Mouse (Mus musculus) hindbrain, postnatal 0 days (tissue): Measurements from ENCODE around the gene Itga2. TPM values are rescaled to one million over a fixed set of nuclear protein-coding genes. Genes with fewer than 3 reads are reported as not detected.

ENCODE experiments used
- ATAC-seq: fragments of 200-750 bp; cut with Nextera tagmentation; 2 replicates; pipeline ENCODE4 v1.8.0; 2017; ENCODE audit warnings: mild to moderate bottlenecking, moderate TSS enrichment, moderate library complexity
- DNase-seq: peaks from one replicate; pipeline ENCODE4 v3.0.0-alpha.2; 2015; ENCODE audit warnings: low spot score
- H3K27ac ChIP-seq: fragments of 300-500 bp; sonication (generic); 2 replicates; pipeline ENCODE4 v1.5.1; 2014; ENCODE audit warnings: mild to moderate bottlenecking
- H3K27me3 ChIP-seq: fragments of 300-500 bp; sonication (generic); 2 replicates; pipeline ENCODE4 v1.6.1; 2014; ENCODE audit warnings: low read length, mixed read lengths; ENCODE audit not compliant: insufficient read depth
- H3K36me3 ChIP-seq: fragments of 300-500 bp; sonication (generic); 2 replicates; pipeline ENCODE4 v1.6.1; 2014; ENCODE audit warnings: low read length, mixed read lengths; ENCODE audit not compliant: insufficient read depth
- H3K4me1 ChIP-seq: fragments of 300-500 bp; sonication (generic); 2 replicates; pipeline ENCODE4 v1.6.1; 2014; ENCODE audit warnings: antibody characterized with exemption, low read length, mixed read lengths; ENCODE audit not compliant: insufficient read depth
- H3K4me2 ChIP-seq: fragments of 300-500 bp; sonication (generic); 2 replicates; pipeline ENCODE4 v1.6.1; 2014; ENCODE audit warnings: low read depth, mild to moderate bottlenecking, low read length, moderate library complexity, mixed read lengths
- H3K4me3 ChIP-seq: fragments of 300-500 bp; sonication (generic); 2 replicates; pipeline ENCODE4 v1.5.1; 2014; ENCODE audit warnings: low read length
- H3K9ac ChIP-seq: fragments of 300-500 bp; sonication (generic); replicated peaks from 2 replicates; pipeline ENCODE4 v1.6.1; 2014; ENCODE audit warnings: mild to moderate bottlenecking, low read length, moderate library complexity, mixed read lengths
- H3K9me3 ChIP-seq: fragments of 300-500 bp; sonication (generic); 2 replicates; pipeline ENCODE4 v1.6.1; 2016; ENCODE audit warnings: low read length, mixed read lengths
- CTCF ChIP-seq: IDR thresholded peaks from 2 replicates; pipeline ENCODE4 v1.5.1; 2016; ENCODE audit warnings: antibody characterized with exemption, control low read depth, low read depth
- WGBS: fragments of 180-500 bp; shearing (Covaris S2); extraction: QIAGEN DNeasy Blood & Tissue Kit; methylation state at CpG from one replicate; pipeline ENCODE4 v1.1.7; 2014; 5-methylcytosine and 5-hydroxymethylcytosine counted together
- polyA plus RNA-seq: library from polyadenylated mRNA; unstranded; fragments of >200 nt; fragmentation: Nextera tagmentation; extraction: Ambion mirVana; gene quantifications from 2 replicates; pipeline ENCODE4 v1.2.1, GENCODE M21; 2015
- total RNA-seq: library from RNA; depleted of rRNA; stranded (reverse); fragments of >200 nt; gene quantifications from 2 replicates; pipeline ENCODE4 v1.2.3, GENCODE M21; 2014

Itga2 gene
- total and polyA plus RNA-seq, 2 experiments from 2014 or later = 1.3 to 3.6 TPM

DNA sequence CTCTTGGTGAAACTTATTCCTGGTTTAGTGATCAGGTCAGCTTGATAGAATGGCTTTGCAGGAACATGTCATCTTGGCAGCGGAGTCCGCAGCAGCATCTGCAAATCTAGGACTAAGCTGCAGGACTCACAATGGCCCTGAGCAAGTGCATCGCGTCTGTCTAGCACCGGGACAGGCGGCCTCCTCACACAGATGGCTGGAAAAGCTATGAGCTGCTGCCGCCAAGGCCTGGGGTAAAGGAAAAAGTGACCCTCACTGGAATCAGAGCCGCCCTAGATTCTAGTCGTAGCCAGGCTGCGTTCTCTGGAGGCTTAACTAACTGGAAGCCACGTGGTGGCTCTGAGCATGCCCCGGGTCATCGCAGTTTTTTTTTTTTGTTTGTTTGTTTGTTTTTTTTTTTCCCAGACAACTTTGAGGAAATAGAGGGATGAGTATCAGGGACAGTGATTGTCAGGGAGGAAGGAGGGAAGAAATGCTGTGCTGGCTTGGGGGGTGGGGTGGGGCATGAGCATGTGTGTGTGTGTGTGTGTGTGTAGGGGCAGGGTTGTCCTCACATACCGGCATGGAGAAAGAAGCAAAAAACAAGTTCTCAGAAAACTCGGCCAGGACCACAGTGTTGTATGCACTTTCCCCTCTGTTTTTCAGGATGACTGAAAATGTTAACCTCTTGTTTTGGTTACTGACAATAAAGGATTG is 76.2 kb downstream of the Itga2 start:
- Histone ChIP-seq H3K4me3 (no peak overlapping the region), H3K9me3 (no peaks in the 10 kb centered on the region), H3K27me3 (no peaks in the 10 kb centered on the region), H3K36me3 (no peaks in the 10 kb centered on the region), H3K9ac (no peak overlapping the region), H3K4me1 (no peaks in the 10 kb centered on the region), H3K4me2 (peak overlapping the region; percentile 45), H3K27ac (no peak overlapping the region)
- peak; percentile 25 for DNase-seq
- ATAC-seq = peak; percentile 58
- TF ChIP-seq CTCF = no peak
- 13% methylated on average over 15 of the region's 15 CpGs for WGBS

GRCm38 (mm10) chr13:114854428-114854827 is 77.5 kb downstream of the Itga2 start:
- TF ChIP-seq CTCF = no peak
- H3K27me3 ChIP-seq = no peaks in the 10 kb centered on the region
- H3K4me2 ChIP-seq = no peak overlapping the region
- no peaks in the 10 kb centered on the region for H3K4me1 ChIP-seq
- ATAC-seq = no peak
- no peak for DNase-seq
- no peaks in the 10 kb centered on the region for H3K36me3 ChIP-seq
- WGBS = 92% methylated on average over 3 of the region's 3 CpGs
- no peak overlapping the region for H3K4me3 ChIP-seq
- H3K9me3 ChIP-seq = no peaks in the 10 kb centered on the region
- H3K27ac ChIP-seq = no peak overlapping the region
- no peak overlapping the region for H3K9ac ChIP-seq

DNA sequence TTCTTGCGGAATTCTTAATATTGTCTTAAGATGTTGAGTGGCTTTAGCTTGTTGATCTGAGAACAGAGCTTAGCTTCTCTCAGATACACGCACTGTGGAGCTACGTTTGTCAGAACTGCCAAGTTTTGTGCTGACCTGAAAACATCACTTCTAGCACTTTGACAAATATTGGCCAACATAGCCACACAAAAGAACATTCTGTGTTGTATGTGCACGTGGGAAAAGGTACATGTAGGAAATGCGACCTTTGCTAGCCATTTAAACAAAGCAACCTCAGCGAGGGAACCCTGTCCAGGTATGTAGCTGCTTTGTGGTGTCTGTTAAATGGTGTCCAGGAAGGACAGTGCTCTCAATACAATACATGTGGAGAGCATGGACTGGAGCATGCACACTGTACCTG is 77.9 kb downstream of the Itga2 start:
- Histone ChIP-seq H3K27me3 (no peaks in the 10 kb centered on the region), H3K9ac (no peak overlapping the region), H3K4me3 (no peak overlapping the region), H3K36me3 (no peaks in the 10 kb centered on the region), H3K4me2 (no peak overlapping the region), H3K4me1 (no peaks in the 10 kb centered on the region), H3K9me3 (no peaks in the 10 kb centered on the region), H3K27ac (no peak overlapping the region)
- no peak for TF ChIP-seq CTCF
- ATAC-seq (no peak), DNase-seq (no peak)
- WGBS = 87% methylated on average over 6 of the region's 6 CpGs

DNA sequence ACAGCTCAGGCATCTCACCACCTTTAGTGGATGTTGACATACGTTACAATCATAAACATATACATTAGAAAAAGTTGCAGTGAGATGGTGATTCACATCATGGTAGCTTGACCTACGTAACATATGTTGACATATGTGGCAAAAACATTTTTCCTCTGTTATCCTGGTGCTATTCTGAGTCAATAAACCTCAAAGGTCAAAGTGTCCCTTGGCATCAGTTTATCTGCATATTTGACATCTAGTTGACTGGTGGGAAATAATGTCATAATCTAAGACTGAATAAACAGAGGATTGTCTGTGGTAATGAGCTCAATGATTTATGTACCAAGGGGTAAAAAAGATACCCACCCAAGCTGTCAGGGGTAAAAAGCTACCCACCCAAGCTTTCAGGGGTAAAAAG is 78.7 kb downstream of the Itga2 start:
- H3K9me3 ChIP-seq = no peaks in the 10 kb centered on the region
- no peak overlapping the region for H3K4me2 ChIP-seq
- no peak for DNase-seq
- no peak for TF ChIP-seq CTCF
- H3K4me1 ChIP-seq = no peaks in the 10 kb centered on the region
- no peaks in the 10 kb centered on the region for H3K36me3 ChIP-seq
- H3K27me3 ChIP-seq = no peaks in the 10 kb centered on the region
- WGBS = 93% methylated on average over 2 of the region's 2 CpGs
- H3K4me3 ChIP-seq = no peak overlapping the region
- no peak for ATAC-seq
- no peak overlapping the region for H3K9ac ChIP-seq
- no peak overlapping the region for H3K27ac ChIP-seq

- no peak for ATAC-seq
Observed at GRCm38 (mm10) chr13:114852264-114853111, 79.4 kb downstream of the Itga2 start.

GRCm38 (mm10) chr13:114848945-114849344 is 83.0 kb downstream of the Itga2 start:
- H3K9me3 ChIP-seq = no peaks in the 10 kb centered on the region
- ATAC-seq (no peak), DNase-seq (no peak)
- H3K27me3 ChIP-seq = no peaks in the 10 kb centered on the region
- H3K27ac ChIP-seq = no peak overlapping the region
- H3K4me1 ChIP-seq = no peaks in the 10 kb centered on the region
- no peak overlapping the region for H3K9ac ChIP-seq
- 63% methylated on average over 3 of the region's 3 CpGs for WGBS
- no peak for TF ChIP-seq CTCF
- no peak overlapping the region for H3K4me2 ChIP-seq
- no peak overlapping the region for H3K4me3 ChIP-seq
- no peaks in the 10 kb centered on the region for H3K36me3 ChIP-seq

More at GRCm38 (mm10) chr13:114852264-114853111, 79.4 kb downstream of the Itga2 start:
- no peaks in the 10 kb centered on the region for H3K27me3 ChIP-seq
- WGBS = 71% methylated on average over 6 of the region's 6 CpGs
- H3K9me3 ChIP-seq = no peaks in the 10 kb centered on the region
- H3K27ac ChIP-seq = no peak overlapping the region
- no peaks in the 10 kb centered on the region for H3K4me1 ChIP-seq
- DNase-seq = no peak
- no peak overlapping the region for H3K4me2 ChIP-seq
- no peak for TF ChIP-seq CTCF
- no peak overlapping the region for H3K9ac ChIP-seq
- no peak overlapping the region for H3K4me3 ChIP-seq
- no peaks in the 10 kb centered on the region for H3K36me3 ChIP-seq

DNA sequence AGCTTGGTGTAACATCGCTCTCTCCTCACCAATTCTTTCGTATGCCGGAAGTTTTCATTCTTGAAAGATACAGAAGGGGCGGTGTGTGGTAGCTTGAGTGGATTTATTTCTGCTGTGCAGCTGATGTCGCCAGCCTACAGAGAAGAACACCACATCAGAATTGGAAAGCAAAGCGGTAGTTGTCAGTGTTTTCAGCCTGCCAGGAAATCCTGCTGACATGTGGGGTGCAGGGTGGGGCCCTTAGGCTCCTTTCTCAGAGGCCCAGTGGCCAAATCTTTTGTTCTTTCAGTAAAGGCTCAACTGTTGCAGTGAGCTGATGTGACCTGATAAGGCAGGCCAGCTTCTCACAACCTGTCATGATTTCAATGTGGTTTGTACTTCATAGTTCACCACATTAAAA is 86.1 kb downstream of the Itga2 start:
- no peak for ATAC-seq
- WGBS = 86% methylated on average over 6 of the region's 6 CpGs
- no peaks in the 10 kb centered on the region for H3K9me3 ChIP-seq

More for the DNA sequence above, 86.1 kb downstream of the Itga2 start:
- Histone ChIP-seq H3K9ac (no peak overlapping the region), H3K4me1 (no peaks in the 10 kb centered on the region), H3K4me3 (no peak overlapping the region), H3K4me2 (no peak overlapping the region), H3K36me3 (no peaks in the 10 kb centered on the region), H3K27ac (no peak overlapping the region), H3K27me3 (no peaks in the 10 kb centered on the region)
- DNase-seq = no peak
- TF ChIP-seq CTCF = no peak
